Mouse (Mus musculus): ENCODE measurements at regions not wholly inside any gene's neighbourhood (a gene's known extent, or its start where the extent isn't known, plus 50 kb on each side); places are given as distances from the start of the nearest gene placed in this dataset.
A peak's percentile ranks its signal among the peaks of the same experiment; 100 is the strongest.
"Not testable (repeated sequence)": the region's sequence is repeated elsewhere in the genome, so short reads cannot be mapped to it uniquely, and the experiment has no call there.

DNA sequence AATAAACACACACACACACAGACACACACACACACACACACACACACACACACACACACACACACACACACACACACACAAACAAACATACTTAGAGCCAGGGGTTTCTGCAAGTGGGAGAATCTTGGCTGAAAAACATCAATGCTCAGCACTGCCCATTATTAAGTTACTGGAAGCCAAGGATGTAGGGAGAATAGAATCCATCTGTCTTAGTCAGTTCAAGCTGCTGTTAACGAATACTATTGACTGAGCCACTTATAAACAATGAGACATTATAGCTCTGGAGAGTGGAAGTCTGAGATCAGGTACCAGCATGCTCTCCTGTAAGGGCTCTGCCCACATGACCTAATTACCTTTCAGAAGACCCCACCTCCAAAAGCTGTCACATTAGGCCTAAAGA lies 87.4 kb downstream of the Fam174b start:
- 41% methylated on average over 1 of the region's 1 CpGs for WGBS
- no peaks in the 10 kb centered on the region for H3K4me1 ChIP-seq (ENCODE audit: control insufficient read depth, insufficient read depth, low read length)
- no peak for DNase-seq (ENCODE audit: low spot score)
- no peak overlapping the region for H3K9ac ChIP-seq (replicated peaks; ENCODE audit: low read length)
- no peak overlapping the region for H3K4me2 ChIP-seq (ENCODE audit: low read depth, low read length)
- no peaks in the 10 kb centered on the region for H3K9me3 ChIP-seq (replicated peaks; ENCODE audit: control insufficient read depth, low read length)
- ATAC-seq (replicated peaks; ENCODE audit: insufficient number of reproducible peaks, low FRiP score, low TSS enrichment, low read depth): no peak
- no peak overlapping the region for H3K4me3 ChIP-seq (ENCODE audit: low read depth, low read length)
- H3K27ac ChIP-seq (replicated peaks; ENCODE audit: low read depth, low read length): no peak overlapping the region
- H3K27me3 ChIP-seq (ENCODE audit: control insufficient read depth, insufficient read depth, low read length): no peaks in the 10 kb centered on the region
- no peaks in the 10 kb centered on the region for H3K36me3 ChIP-seq (replicated peaks; ENCODE audit: control insufficient read depth, insufficient read depth, low read depth, low read length)

DNA sequence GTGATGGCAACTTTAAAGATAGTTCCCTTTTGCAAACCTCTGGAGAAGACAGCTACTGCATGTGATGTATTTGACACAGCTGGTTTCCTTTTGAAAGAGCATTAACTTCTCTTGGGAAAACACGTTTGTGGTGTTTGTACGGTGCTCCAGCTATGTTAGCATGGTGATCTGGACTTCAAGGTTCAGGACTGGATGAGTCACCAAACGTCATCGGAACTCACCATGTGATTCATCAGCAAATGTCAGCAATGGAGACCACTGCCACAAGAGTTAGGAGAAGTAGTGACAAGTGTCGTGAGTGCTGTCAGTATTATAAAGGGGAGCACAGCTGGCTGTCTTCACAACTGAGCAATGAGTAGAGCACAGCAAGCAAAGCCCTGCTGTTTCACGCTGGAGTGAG lies 90.5 kb downstream of the Fam174b start:
- DNase-seq (ENCODE audit: low spot score): no peak
- WGBS: 81% methylated on average over 6 of the region's 6 CpGs
- Histone ChIP-seq H3K4me2 (ENCODE audit: low read depth, low read length) (no peak overlapping the region), H3K27me3 (ENCODE audit: control insufficient read depth, insufficient read depth, low read length) (no peaks in the 10 kb centered on the region), H3K9ac (replicated peaks; ENCODE audit: low read length) (no peak overlapping the region), H3K36me3 (replicated peaks; ENCODE audit: control insufficient read depth, insufficient read depth, low read depth, low read length) (no peaks in the 10 kb centered on the region), H3K27ac (replicated peaks; ENCODE audit: low read depth, low read length) (no peak overlapping the region), H3K9me3 (replicated peaks; ENCODE audit: control insufficient read depth, low read length) (no peaks in the 10 kb centered on the region), H3K4me1 (ENCODE audit: control insufficient read depth, insufficient read depth, low read length) (no peaks in the 10 kb centered on the region), H3K4me3 (ENCODE audit: low read depth, low read length) (no peak overlapping the region)
- ATAC-seq (replicated peaks; ENCODE audit: insufficient number of reproducible peaks, low FRiP score, low TSS enrichment, low read depth): no peak

DNA sequence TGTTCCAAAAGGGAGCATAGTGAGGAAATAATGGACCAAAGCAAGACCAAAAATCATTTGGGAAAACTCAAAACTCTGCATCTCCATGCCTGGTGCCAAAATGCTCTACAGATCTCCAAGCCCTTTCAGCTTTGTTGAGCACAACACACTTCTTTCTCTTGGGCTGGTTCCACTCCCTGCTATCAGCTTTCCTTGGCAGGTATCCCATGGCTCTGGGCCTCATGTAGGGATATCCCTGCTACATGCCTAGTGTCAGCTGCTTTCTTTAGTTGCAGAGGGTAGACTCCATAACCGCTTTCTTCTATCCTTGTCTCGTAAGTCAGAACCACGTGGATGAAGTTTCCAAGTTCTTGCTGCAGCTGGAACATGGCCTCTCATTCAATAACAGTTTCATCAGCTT lies 100.3 kb downstream of the Fam174b start:
- DNase-seq (ENCODE audit: low spot score): no peak
- H3K4me3 ChIP-seq (ENCODE audit: low read depth, low read length): no peak overlapping the region
- WGBS: 87% methylated on average over 3 of the region's 3 CpGs

DNA sequence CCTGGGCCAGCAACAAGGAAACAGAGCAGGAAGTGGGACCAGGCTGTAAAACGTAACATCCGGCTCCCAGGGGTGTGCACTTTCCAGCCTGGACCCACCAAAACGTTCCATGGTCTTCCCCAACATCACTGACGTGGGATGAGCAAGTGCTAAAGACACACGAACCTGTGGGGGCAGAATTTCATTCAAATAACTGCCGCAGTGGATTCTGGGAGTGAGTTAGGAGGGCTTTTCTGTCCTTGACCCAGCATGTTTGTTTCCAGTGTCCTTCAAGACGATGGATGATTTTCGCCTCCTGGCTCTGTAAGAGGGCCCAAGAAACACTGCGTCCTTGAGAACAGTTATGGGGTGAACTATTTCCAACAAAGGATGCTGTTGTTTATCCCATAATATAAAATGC lies 112.1 kb downstream of the Fam174b start:
- no peaks in the 10 kb centered on the region for H3K36me3 ChIP-seq (replicated peaks; ENCODE audit: control insufficient read depth, insufficient read depth, low read depth, low read length)
- H3K9ac ChIP-seq (replicated peaks; ENCODE audit: low read length): no peak overlapping the region
- H3K9me3 ChIP-seq (replicated peaks; ENCODE audit: control insufficient read depth, low read length): no peaks in the 10 kb centered on the region
- DNase-seq (ENCODE audit: low spot score): no peak
- no peaks in the 10 kb centered on the region for H3K4me1 ChIP-seq (ENCODE audit: control insufficient read depth, insufficient read depth, low read length)
- WGBS: 81% methylated on average over 9 of the region's 9 CpGs
- H3K27me3 ChIP-seq (ENCODE audit: control insufficient read depth, insufficient read depth, low read length): no peaks in the 10 kb centered on the region
- no peak for ATAC-seq (replicated peaks; ENCODE audit: insufficient number of reproducible peaks, low FRiP score, low TSS enrichment, low read depth)
- no peak overlapping the region for H3K4me3 ChIP-seq (ENCODE audit: low read depth, low read length)
- H3K27ac ChIP-seq (replicated peaks; ENCODE audit: low read depth, low read length): no peak overlapping the region
- no peak overlapping the region for H3K4me2 ChIP-seq (ENCODE audit: low read depth, low read length)

More for the DNA sequence above, 100.3 kb downstream of the Fam174b start:
- Histone ChIP-seq H3K27ac (replicated peaks; ENCODE audit: low read depth, low read length) (no peak overlapping the region), H3K9ac (replicated peaks; ENCODE audit: low read length) (no peak overlapping the region), H3K27me3 (ENCODE audit: control insufficient read depth, insufficient read depth, low read length) (no peaks in the 10 kb centered on the region), H3K36me3 (replicated peaks; ENCODE audit: control insufficient read depth, insufficient read depth, low read depth, low read length) (no peaks in the 10 kb centered on the region), H3K4me1 (ENCODE audit: control insufficient read depth, insufficient read depth, low read length) (no peaks in the 10 kb centered on the region), H3K4me2 (ENCODE audit: low read depth, low read length) (no peak overlapping the region), H3K9me3 (replicated peaks; ENCODE audit: control insufficient read depth, low read length) (no peaks in the 10 kb centered on the region)
- ATAC-seq (replicated peaks; ENCODE audit: insufficient number of reproducible peaks, low FRiP score, low TSS enrichment, low read depth): no peak

DNA sequence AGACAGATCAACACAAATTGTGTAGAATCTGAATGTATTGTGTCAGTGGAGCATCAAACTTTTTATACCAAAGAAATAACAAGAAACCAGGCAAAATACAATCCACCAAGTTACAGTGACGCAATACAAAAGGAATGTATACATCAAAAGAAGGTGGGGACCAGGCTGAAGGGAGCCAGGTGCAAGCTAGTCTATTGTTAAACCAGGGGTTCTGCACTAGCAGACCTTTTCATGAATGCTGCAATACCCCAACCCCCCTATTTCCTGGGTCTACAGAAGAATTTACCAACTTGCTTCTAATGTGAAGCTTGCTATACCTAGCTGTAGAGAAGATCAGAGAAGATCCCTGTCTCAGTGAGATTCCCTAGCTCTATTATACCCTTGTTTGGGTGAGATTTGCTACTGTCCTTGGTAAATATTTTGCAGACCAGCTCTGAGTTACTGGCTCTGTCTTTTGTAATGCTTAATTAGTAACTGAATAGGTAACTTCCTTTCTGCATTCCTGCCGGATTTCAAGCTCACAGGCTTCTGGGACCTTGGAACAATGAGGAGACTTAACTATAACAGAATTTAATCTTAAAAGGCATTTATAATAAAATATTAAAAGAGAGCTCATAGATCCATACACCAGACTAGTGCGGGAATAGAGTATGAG lies 113.3 kb downstream of the Fam174b start:
- H3K4me1 ChIP-seq (ENCODE audit: control insufficient read depth, insufficient read depth, low read length); H3K27me3 ChIP-seq (ENCODE audit: control insufficient read depth, insufficient read depth, low read length); H3K36me3 ChIP-seq (replicated peaks; ENCODE audit: control insufficient read depth, insufficient read depth, low read depth, low read length); H3K9me3 ChIP-seq (replicated peaks; ENCODE audit: control insufficient read depth, low read length); H3K27ac ChIP-seq (replicated peaks; ENCODE audit: low read depth, low read length); DNase-seq (ENCODE audit: low spot score); H3K4me3 ChIP-seq (ENCODE audit: low read depth, low read length); H3K9ac ChIP-seq (replicated peaks; ENCODE audit: low read length); H3K4me2 ChIP-seq (ENCODE audit: low read depth, low read length); ATAC-seq (replicated peaks; ENCODE audit: insufficient number of reproducible peaks, low FRiP score, low TSS enrichment, low read depth): not testable (repeated sequence)
- 71% methylated on average over 3 of the region's 3 CpGs for WGBS

DNA sequence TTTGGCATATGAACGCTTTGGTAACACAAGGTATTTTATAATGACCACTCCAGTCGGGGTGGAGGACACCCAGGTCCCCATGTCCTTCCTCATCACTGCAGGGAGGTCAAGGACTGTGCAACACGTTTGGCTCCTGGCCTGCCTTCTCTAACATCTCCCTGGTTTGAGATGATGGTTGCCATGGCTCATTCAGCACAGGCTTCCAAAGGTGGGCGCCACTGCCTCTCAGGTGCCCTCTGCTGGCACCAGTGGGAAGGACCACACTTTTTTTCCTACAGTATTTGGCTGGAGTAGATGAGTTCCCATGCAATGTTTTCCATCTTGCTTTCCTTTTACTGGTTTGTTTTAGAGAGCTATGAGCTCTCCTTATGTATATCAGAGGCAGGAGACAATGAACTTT lies 115.4 kb downstream of the Fam174b start:
- H3K4me2 ChIP-seq (ENCODE audit: low read depth, low read length): no peak overlapping the region
- H3K36me3 ChIP-seq (replicated peaks; ENCODE audit: control insufficient read depth, insufficient read depth, low read depth, low read length): no peaks in the 10 kb centered on the region
- WGBS: 43% methylated on average over 4 of the region's 4 CpGs
- no peaks in the 10 kb centered on the region for H3K4me1 ChIP-seq (ENCODE audit: control insufficient read depth, insufficient read depth, low read length)
- H3K27ac ChIP-seq (replicated peaks; ENCODE audit: low read depth, low read length): no peak overlapping the region
- ATAC-seq (replicated peaks; ENCODE audit: insufficient number of reproducible peaks, low FRiP score, low TSS enrichment, low read depth): no peak
- DNase-seq (ENCODE audit: low spot score): peak; percentile 65
- no peak overlapping the region for H3K9ac ChIP-seq (replicated peaks; ENCODE audit: low read length)
- no peak overlapping the region for H3K4me3 ChIP-seq (ENCODE audit: low read depth, low read length)
- no peaks in the 10 kb centered on the region for H3K9me3 ChIP-seq (replicated peaks; ENCODE audit: control insufficient read depth, low read length)
- no peaks in the 10 kb centered on the region for H3K27me3 ChIP-seq (ENCODE audit: control insufficient read depth, insufficient read depth, low read length)

DNA sequence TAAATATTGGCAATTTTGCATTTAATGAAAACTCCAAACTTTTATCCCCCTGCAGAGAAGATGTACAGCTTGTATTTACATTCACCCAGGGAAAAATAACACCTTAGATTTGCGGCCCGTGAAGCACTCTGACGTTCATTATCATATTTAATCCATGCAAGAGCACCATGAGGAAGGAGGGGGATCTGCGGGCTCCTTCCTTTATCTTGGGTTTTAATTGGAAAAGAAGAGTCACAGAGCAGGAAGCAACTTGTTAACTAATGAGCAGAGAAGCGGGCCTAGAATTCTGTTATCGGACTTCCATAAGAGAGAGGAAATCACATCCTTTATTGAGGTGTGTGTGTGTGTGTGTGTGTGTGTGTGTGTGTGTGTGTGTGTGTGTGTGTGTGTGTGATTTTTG lies 116.8 kb downstream of the Fam174b start:
- Histone ChIP-seq H3K27me3 (ENCODE audit: control insufficient read depth, insufficient read depth, low read length) (no peaks in the 10 kb centered on the region), H3K27ac (replicated peaks; ENCODE audit: low read depth, low read length) (no peak overlapping the region), H3K4me3 (ENCODE audit: low read depth, low read length) (no peak overlapping the region), H3K36me3 (replicated peaks; ENCODE audit: control insufficient read depth, insufficient read depth, low read depth, low read length) (no peaks in the 10 kb centered on the region), H3K9me3 (replicated peaks; ENCODE audit: control insufficient read depth, low read length) (no peaks in the 10 kb centered on the region), H3K4me1 (ENCODE audit: control insufficient read depth, insufficient read depth, low read length) (no peaks in the 10 kb centered on the region), H3K4me2 (ENCODE audit: low read depth, low read length) (no peak overlapping the region), H3K9ac (replicated peaks; ENCODE audit: low read length) (no peak overlapping the region)
- ATAC-seq (replicated peaks; ENCODE audit: insufficient number of reproducible peaks, low FRiP score, low TSS enrichment, low read depth): no peak
- 83% methylated on average over 6 of the region's 6 CpGs for WGBS
- no peak for DNase-seq (ENCODE audit: low spot score)

DNA sequence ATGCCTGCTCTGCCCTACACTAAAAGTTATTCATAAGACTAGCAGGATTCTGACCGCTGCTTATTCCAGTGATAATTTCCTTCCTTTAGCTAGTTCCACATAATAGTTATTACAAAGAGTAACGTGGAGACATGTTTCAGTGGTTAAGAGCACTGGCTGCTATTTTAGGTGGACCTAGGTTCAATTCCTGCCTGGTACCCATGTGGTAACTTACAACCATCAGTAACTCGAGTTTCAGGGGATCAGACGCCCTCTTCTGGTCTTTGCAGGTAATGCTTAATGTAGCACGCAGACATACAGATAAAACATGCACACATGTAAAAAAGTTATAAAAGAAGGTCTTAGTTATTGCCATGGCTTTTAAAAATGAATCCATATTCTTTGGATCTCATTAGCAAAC lies 125.0 kb downstream of the Fam174b start:
- no peaks in the 10 kb centered on the region for H3K27me3 ChIP-seq (ENCODE audit: control insufficient read depth, insufficient read depth, low read length)
- H3K4me1 ChIP-seq (ENCODE audit: control insufficient read depth, insufficient read depth, low read length): no peaks in the 10 kb centered on the region
- H3K36me3 ChIP-seq (replicated peaks; ENCODE audit: control insufficient read depth, insufficient read depth, low read depth, low read length): no peaks in the 10 kb centered on the region
- DNase-seq (ENCODE audit: low spot score): peak; percentile 13
- H3K4me2 ChIP-seq (ENCODE audit: low read depth, low read length): no peak overlapping the region
- no peak for ATAC-seq (replicated peaks; ENCODE audit: insufficient number of reproducible peaks, low FRiP score, low TSS enrichment, low read depth)
- no peak overlapping the region for H3K27ac ChIP-seq (replicated peaks; ENCODE audit: low read depth, low read length)
- H3K9ac ChIP-seq (replicated peaks; ENCODE audit: low read length): no peak overlapping the region
- no peak overlapping the region for H3K4me3 ChIP-seq (ENCODE audit: low read depth, low read length)
- WGBS: 70% methylated on average over 5 of the region's 5 CpGs
- no peaks in the 10 kb centered on the region for H3K9me3 ChIP-seq (replicated peaks; ENCODE audit: control insufficient read depth, low read length)
